Mouse (Mus musculus) spleen, postnatal 14 days (tissue): ENCODE data around the gene Pdia3.
"Not testable (repeated sequence)": the region's sequence is repeated elsewhere in the genome, so short reads cannot be mapped to it uniquely, and the experiment has no call there.

Experiments used
- DNase-seq, 2 experiments: peaks; one replicate each; pipeline ENCODE4 v3.0.0; 2021 to 2022; ENCODE audit warnings: low spot score in 2 of 2

The Pdia3 gene

GRCm38 (mm10) chr2:121413387-121414042 lies at the start of gene Pdia3, which contains the start of gene Catsper2:
TSS of gene Pdia3 (plus strand) at chr2:121413775.
TSS of gene Catsper2 (minus strand) at chr2:121413792.
- DNase-seq: peak; percentile 90 to 93

- no peak for DNase-seq
These were observed 44.7 kb upstream of the Pdia3 start for GRCm38 (mm10) chr2:121368831-121369230.

GRCm38 (mm10) chr2:121370921-121371320 lies 42.7 kb upstream of the Pdia3 start:
- no peak for DNase-seq

GRCm38 (mm10) chr2:121372266-121372665 lies 41.3 kb upstream of the Pdia3 start:
- no peak for DNase-seq

- DNase-seq: no peak
These were observed 38.8 kb upstream of the Pdia3 start for GRCm38 (mm10) chr2:121374766-121375165.

GRCm38 (mm10) chr2:121386961-121387575 lies 26.5 kb upstream of the Pdia3 start, which contains the start of gene Strc:
TSS of gene Strc (minus strand) at chr2:121387168.
- not testable (repeated sequence) for DNase-seq

GRCm38 (mm10) chr2:121396624-121397023 lies 17.0 kb upstream of the Pdia3 start:
- peak; percentile 56 to 74 for DNase-seq

- no peak for DNase-seq
These were observed 10.3 kb upstream of the Pdia3 start for GRCm38 (mm10) chr2:121403296-121403695.

- DNase-seq: peak; percentile 32 to 50
These were observed 5.4 kb upstream of the Pdia3 start for GRCm38 (mm10) chr2:121408160-121408559.

GRCm38 (mm10) chr2:121412843-121413386 lies 660 bp upstream of the Pdia3 start:
- peak in 1 of 2 experiments; percentile 5 for DNase-seq

GRCm38 (mm10) chr2:121414139-121414685 lies 637 bp downstream of the Pdia3 start:
- no peak for DNase-seq

GRCm38 (mm10) chr2:121415103-121415502 lies 1.5 kb downstream of the Pdia3 start:
- no peak for DNase-seq

- DNase-seq: no peak
These were observed 2.0 kb downstream of the Pdia3 start for GRCm38 (mm10) chr2:121415591-121415990.

GRCm38 (mm10) chr2:121416356-121416755 lies 2.8 kb downstream of the Pdia3 start:
- DNase-seq: no peak

GRCm38 (mm10) chr2:121418476-121418875 lies 4.9 kb downstream of the Pdia3 start:
- no peak for DNase-seq

GRCm38 (mm10) chr2:121423166-121423565 lies 9.6 kb downstream of the Pdia3 start:
- no peak for DNase-seq

- DNase-seq: no peak
These were observed 12.3 kb downstream of the Pdia3 start for GRCm38 (mm10) chr2:121425890-121426289.

- DNase-seq: no peak
These were observed 21.3 kb downstream of the Pdia3 start for GRCm38 (mm10) chr2:121434854-121435253.

GRCm38 (mm10) chr2:121439746-121440145 lies 26.2 kb downstream of the Pdia3 start:
- DNase-seq: no peak

GRCm38 (mm10) chr2:121440834-121441605 lies 27.4 kb downstream of the Pdia3 start:
- DNase-seq: no peak

GRCm38 (mm10) chr2:121441800-121442199 lies 28.2 kb downstream of the Pdia3 start:
- DNase-seq: peak; percentile 18 to 46
